Mouse (Mus musculus) hematopoietic stem cell, adult 5-6 weeks (primary cell): Measurements from ENCODE around the gene Tead1. TPM values are rescaled to one million over a fixed set of nuclear protein-coding genes. Genes with fewer than 3 reads are reported as not detected.

Source experiments
- ATAC-seq, 2 experiments: fragments of 125-278 bp in 1 of 2; replicated peaks in 1 of 2; 2 replicates each; pipeline ENCODE4 v1.8.0; 2016 to 2017; ENCODE audit warnings: inconsistent platforms in 2 of 2, mild to moderate bottlenecking in 2 of 2, moderate number of reproducible peaks in 2 of 2, low read depth in 1 of 2, moderate TSS enrichment in 1 of 2; ENCODE audit not compliant: low FRiP score in 2 of 2, poor library complexity in 2 of 2, severe bottlenecking in 2 of 2, insufficient read depth in 1 of 2, low TSS enrichment in 1 of 2
- total RNA-seq: library from RNA; stranded (forward); fragments of 172-1452, 232-1000 nt; gene quantifications from 2 replicates; pipeline ENCODE4 v1.2.3, GENCODE M21; 2017

Gene Tead1
- total RNA-seq, 1 experiment from 2014 or later: not detected

DNA sequence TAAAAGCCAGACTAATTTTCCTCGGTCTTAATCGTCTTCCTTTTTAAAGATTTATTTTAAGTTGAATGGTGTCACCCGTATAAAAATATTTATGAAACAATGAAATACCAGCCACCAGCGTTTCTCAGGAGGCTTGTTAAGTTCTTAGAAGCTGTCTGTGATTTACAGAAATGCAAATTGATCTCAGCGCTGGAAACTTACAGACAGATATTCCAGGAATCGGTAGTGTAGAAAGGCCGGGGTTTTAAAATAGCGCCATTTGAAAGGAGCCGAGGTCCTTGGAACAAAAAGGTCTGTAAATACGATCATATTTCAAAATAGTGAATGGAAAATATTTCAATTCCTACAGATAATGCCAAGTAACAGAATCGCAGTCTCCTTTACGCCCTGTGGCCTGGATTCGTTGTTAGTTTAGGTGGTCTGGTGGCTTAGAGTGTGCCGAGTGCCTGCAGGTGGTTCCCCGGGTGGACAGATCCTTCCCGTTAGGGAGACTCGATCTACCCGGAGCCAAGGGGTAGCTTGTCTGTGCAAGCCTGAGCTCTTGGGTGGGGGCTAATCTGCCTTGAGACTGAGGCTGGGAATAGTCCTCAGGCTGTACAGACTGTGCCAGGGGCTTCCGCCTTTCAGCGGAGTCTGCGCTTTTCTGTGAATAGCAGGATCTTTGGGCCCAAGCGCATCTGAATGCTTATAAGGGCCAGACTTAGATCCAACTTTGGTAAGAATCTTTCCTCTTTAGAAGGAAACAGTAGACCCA lies 1.6 kb downstream of the Tead1 start:
- no peak for ATAC-seq

GRCm38 (mm10) chr7:112684626-112685561 lies 5.8 kb downstream of the Tead1 start:
- ATAC-seq: no peak

DNA sequence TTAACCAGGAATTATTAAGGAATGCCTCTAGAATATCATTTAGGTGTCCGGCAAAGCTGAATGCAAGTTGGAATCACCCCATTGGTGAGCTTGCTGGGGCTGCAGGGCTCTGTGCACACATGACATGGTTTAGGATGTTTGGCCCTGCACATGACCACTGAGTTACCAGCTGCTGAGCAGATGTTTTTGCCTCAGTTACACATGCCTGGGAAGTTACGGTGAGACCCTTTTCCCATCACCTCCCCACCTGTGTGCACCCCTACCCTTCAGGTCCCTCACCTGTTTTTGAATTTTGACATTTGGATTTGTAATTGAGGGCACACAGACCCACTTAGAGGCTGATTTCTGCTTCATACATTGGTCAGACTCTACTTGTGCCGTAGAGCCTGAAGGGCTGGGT lies 6.9 kb downstream of the Tead1 start:
- no peak for ATAC-seq

DNA sequence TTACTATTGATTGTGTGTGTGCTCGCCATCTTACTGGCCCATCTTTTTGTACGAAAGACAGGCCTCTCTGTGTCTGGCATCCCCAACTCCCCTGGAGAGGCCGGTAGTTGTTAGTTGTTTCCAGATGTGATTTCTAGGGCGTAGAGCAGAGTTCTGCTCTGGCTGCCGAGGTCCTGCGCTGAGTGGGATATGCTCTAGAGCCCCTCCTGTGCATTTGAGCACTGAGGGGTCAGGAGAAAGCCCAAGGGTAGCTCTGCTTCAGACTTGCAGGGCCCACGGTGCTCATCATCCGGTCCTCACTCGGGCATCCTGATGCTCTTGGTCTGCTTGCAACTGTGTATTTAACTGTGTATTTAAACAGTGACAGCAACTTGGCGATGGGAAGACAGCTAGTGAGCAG lies 7.5 kb downstream of the Tead1 start:
- no peak for ATAC-seq

- ATAC-seq: no peak
These were observed 9.4 kb downstream of the Tead1 start for GRCm38 (mm10) chr7:112688425-112689001.

DNA sequence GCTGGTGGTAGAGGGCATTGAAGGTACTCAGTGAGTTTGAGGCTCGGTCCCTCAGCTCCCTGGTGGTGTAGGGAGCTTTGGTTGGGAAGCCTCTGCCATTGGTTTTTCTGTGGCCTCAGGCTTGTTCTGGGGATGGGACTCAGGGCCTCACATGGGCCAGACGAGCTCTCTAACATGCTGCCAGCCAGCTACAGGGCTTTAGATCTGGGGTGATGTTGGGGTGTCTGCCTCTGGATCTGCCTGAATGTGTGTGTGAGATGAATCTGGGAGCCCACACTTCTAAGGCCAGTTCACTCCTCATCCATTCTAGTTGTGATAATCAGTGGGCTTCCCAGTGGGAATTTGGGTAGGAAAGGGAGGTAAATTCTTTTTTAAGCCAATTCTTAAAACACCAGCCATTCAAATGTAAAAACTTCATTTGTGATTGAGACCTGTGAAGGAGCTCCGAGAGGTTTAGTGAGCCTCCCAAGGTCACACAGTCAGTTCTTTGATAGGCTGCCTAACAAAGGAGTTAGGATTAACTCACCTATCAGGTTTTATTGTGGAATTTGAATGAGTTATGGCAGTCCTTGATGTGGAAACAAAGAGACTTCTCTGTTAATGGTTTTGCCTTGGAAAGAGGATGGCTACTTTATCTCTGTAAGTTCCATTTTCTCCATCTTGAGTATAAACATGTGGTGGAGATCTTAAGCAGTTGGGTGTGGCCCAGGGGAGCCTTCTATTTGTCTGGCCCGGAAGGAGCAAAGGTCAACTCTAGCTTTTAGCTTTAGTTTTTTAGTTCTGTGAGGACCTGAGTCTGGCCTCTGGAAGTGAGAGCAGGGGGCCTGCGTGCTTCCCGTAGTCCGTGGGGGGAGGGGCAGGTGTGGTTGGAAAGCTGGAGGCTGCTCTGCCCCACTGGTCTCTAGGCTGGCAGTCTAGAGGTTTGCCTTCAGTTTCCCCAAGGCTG lies 12.0 kb downstream of the Tead1 start:
- ATAC-seq: no peak

GRCm38 (mm10) chr7:112693566-112693965 lies 14.4 kb downstream of the Tead1 start:
- no peak for ATAC-seq

- ATAC-seq: no peak; a peak in 1 of 4 replicates
These were observed 17.7 kb downstream of the Tead1 start for GRCm38 (mm10) chr7:112696777-112697161.

- ATAC-seq: peak; percentile 33 to 59; a peak in 2 of 4 replicates
These were observed 18.2 kb downstream of the Tead1 start for GRCm38 (mm10) chr7:112697162-112697841.

DNA sequence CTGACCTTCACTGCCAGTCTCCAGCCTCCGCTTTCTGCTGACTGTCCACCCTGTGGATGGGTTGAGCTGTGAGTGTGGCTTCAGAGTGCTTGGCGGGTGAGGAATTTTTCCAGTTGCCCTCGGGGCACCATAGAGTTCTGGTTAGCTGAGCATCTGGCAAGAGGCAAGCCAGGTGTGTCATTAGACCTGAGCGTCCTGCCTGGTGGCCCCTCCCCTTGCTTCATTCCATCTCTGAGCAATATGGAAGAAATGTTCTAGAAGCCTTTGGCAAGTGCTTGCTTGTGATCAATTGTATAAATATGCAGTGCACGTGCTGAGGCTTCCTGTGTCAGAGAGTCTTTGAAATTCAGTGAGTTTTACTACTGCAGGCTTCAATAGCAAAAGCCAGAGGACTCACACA lies 21.0 kb downstream of the Tead1 start:
- no peak for ATAC-seq

DNA sequence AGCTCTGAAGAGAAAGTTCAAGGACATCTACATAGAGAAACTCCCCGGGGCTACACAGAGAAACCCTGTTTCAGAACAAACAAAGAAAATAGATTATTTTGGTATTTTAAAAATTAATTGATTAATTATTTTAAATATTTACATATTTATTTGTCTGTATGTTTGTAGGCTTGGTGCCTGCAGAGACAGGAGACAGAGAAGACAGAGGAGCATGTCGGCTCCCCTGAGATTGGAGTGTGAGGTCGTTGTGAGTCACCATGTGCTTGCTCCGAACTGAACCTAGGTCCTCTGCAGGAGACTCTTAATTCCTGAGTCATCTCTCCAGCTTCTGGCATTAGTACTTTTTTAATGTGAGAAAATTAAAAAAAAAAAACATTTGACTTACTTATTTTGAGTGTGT lies 24.2 kb downstream of the Tead1 start:
- ATAC-seq: no peak

- ATAC-seq: no peak
These were observed 26.8 kb downstream of the Tead1 start for GRCm38 (mm10) chr7:112705870-112706269.

- no peak for ATAC-seq
These were observed 27.6 kb downstream of the Tead1 start for GRCm38 (mm10) chr7:112706756-112707155.

DNA sequence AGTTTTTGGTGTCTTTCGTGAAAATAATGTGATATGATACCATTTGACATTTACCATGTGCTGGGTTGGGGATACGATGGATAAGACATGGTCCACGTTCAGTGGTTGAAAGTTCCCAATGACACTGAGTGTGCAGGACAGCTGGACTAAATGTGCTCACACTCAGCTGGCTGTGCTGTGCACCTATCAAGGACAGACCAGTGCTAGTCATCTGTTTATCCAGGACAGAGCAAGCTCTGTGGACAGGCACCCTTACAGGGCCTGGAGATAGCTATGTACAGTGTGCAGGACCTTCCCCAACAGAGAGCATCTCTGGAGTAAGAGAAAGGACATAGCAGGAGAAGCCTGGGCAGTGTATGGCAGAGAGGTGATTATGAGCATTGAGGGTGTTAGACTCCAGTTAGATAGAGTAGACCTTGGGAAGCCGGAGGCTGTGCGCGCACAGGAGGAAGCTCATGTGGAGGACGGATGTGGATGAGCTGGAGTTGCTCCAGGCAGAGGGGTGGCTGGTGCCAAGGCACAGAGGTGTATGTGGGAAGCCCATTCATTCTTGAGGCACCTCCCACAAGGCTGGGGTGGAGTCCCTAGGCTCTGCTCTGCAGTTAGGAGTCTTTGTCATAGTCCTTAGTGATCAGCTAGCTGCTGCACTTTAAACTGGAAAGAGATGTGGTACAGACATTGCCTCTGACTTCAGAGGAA lies 31.4 kb downstream of the Tead1 start:
- no peak for ATAC-seq

GRCm38 (mm10) chr7:112711977-112712376 lies 32.9 kb downstream of the Tead1 start:
- no peak for ATAC-seq

DNA sequence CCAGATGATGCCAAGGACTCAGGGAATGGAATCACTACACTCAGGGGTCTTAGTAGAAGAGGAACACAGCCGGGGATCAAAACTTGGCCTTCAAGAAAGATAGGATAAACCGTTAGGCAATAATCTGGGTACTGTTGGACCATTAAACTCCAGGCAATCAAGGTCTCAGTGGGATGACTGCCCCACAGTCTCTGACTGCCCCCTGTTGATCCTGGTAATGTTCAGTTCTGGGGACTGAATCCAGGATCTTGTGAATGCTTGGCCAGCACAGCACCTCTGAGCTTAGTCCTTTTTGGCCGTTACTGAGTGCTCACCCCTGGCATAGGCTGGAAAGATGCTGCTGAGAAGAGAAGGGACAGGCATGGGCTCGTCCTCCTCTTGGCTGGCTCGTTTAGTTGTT lies 34.4 kb downstream of the Tead1 start:
- no peak for ATAC-seq
